Mouse (Mus musculus) adrenal gland, postnatal 25 days (tissue): ENCODE results near the gene Gosr1. TPM values are rescaled to one million over a fixed set of nuclear protein-coding genes. Genes with fewer than 3 reads are reported as not detected.
A peak's percentile ranks its signal among the peaks of the same experiment; 100 is the strongest.
"Not testable (repeated sequence)": the region's sequence is repeated elsewhere in the genome, so short reads cannot be mapped to it uniquely, and the experiment has no call there.

ENCODE experiments used
- DNase-seq: peaks from one replicate; pipeline ENCODE4 v3.0.0; 2021; ENCODE audit warnings: mixed read lengths
- long read RNA-seq: library from polyadenylated mRNA; stranded (forward); transcript quantifications from one replicate; pipeline ENCODE4 v2.0.0, GENCODE M21; 2021
- total RNA-seq: library from RNA; stranded (reverse); gene quantifications from 2 replicates; pipeline ENCODE4 v1.2.3, GENCODE M21; 2021

Gene Gosr1
- total RNA-seq = 44.6 and 77.1 TPM in 2 replicates
- long read RNA-seq, full-length matches to known transcripts = 24 of 32 reads
- long read RNA-seq, partial matches to known transcripts = 1 of 32 reads
- long read RNA-seq, other reads (novel, unspliced or antisense) = 7 of 32 reads

GRCm38 (mm10) chr11:76763053-76763740 lies at the start of gene Gosr1:
Gene Gosr1 (minus strand): TSS chr11:76763579.
- peak; percentile 85 for DNase-seq

GRCm38 (mm10) chr11:76810706-76811495 lies 47.5 kb upstream of the Gosr1 start:
- DNase-seq = peak; percentile 24

- no peak for DNase-seq
Measured at GRCm38 (mm10) chr11:76809450-76809849, 46.1 kb upstream of the Gosr1 start.

GRCm38 (mm10) chr11:76808550-76808949 lies 45.2 kb upstream of the Gosr1 start:
- no peak for DNase-seq

- DNase-seq = no peak
Measured at GRCm38 (mm10) chr11:76807007-76807679, 43.8 kb upstream of the Gosr1 start.

GRCm38 (mm10) chr11:76806026-76806425 lies 42.6 kb upstream of the Gosr1 start:
- DNase-seq = no peak

- not testable (repeated sequence) for DNase-seq
Measured at GRCm38 (mm10) chr11:76805072-76805471, 41.7 kb upstream of the Gosr1 start.

- no peak for DNase-seq
Measured at GRCm38 (mm10) chr11:76803266-76803665, 39.9 kb upstream of the Gosr1 start.

- no peak for DNase-seq
Measured at GRCm38 (mm10) chr11:76797236-76797635, 33.9 kb upstream of the Gosr1 start.

- DNase-seq = no peak
Measured at GRCm38 (mm10) chr11:76795326-76795725, 31.9 kb upstream of the Gosr1 start.

GRCm38 (mm10) chr11:76791331-76791730 lies 28.0 kb upstream of the Gosr1 start:
- no peak for DNase-seq

- DNase-seq = peak; percentile 23
Measured at GRCm38 (mm10) chr11:76789252-76789651, 25.9 kb upstream of the Gosr1 start.

GRCm38 (mm10) chr11:76775533-76775932 lies 12.2 kb upstream of the Gosr1 start:
- DNase-seq = no peak

GRCm38 (mm10) chr11:76773811-76774210 lies 10.4 kb upstream of the Gosr1 start:
- DNase-seq = no peak

GRCm38 (mm10) chr11:76770566-76770965 lies 7.2 kb upstream of the Gosr1 start:
- no peak for DNase-seq

GRCm38 (mm10) chr11:76763741-76764122 lies 353 bp upstream of the Gosr1 start:
- DNase-seq = no peak

- no peak for DNase-seq
Measured at GRCm38 (mm10) chr11:76752276-76752675, 11.1 kb downstream of the Gosr1 start.

- DNase-seq = no peak
Measured at GRCm38 (mm10) chr11:76748819-76749218, 14.6 kb downstream of the Gosr1 start.

GRCm38 (mm10) chr11:76745921-76746320 lies 17.5 kb downstream of the Gosr1 start:
- DNase-seq = no peak

- peak; percentile 29 for DNase-seq
Measured at GRCm38 (mm10) chr11:76744550-76744949, 18.8 kb downstream of the Gosr1 start.

GRCm38 (mm10) chr11:76742511-76742910 lies 20.9 kb downstream of the Gosr1 start:
- DNase-seq = no peak

- DNase-seq = peak; percentile 24
Measured at GRCm38 (mm10) chr11:76739125-76739524, 24.3 kb downstream of the Gosr1 start.
